Mouse (Mus musculus) C2C12 (cell line): ENCODE results near the gene Pappa2.

Source experiments
- CEBPB ChIP-seq: IDR thresholded peaks from one replicate; pipeline ENCODE4 v1.6.1; 2011; ENCODE audit warnings: low read depth, mild to moderate bottlenecking, control low read depth, moderate library complexity
- CTCF ChIP-seq: IDR thresholded peaks from one replicate; pipeline ENCODE4 v1.5.1; 2011; ENCODE audit not compliant: control insufficient read depth, insufficient read depth, insufficient read length
- FOSL1 ChIP-seq: IDR thresholded peaks from one replicate; pipeline ENCODE4 v1.8.0; 2011; ENCODE audit warnings: mild to moderate bottlenecking, low read length; ENCODE audit not compliant: poor library complexity, insufficient read depth, severe bottlenecking
- MAX ChIP-seq: IDR thresholded peaks from one replicate; pipeline ENCODE4 v1.6.1; 2011; ENCODE audit warnings: mild to moderate bottlenecking, control low read depth
- MYOD1 ChIP-seq: IDR thresholded peaks from one replicate; pipeline ENCODE4 v1.6.1; 2011; ENCODE audit warnings: low read depth; ENCODE audit not compliant: control insufficient read depth, insufficient read length
- MYOG ChIP-seq: IDR thresholded peaks from one replicate; pipeline ENCODE4 v1.6.1; 2011; ENCODE audit not compliant: control insufficient read depth, insufficient read length; ENCODE audit errors: extremely low read depth
- USF1 ChIP-seq: IDR thresholded peaks from one replicate; pipeline ENCODE4 v1.6.1; 2011; ENCODE audit warnings: low read depth, mild to moderate bottlenecking, control low read depth, moderate library complexity

- TF ChIP-seq CTCF, result no peak
- TF ChIP-seq MYOG, result no peak
- TF ChIP-seq MAX, result no peak
- no peak for TF ChIP-seq FOSL1
- no peak for TF ChIP-seq CEBPB
- TF ChIP-seq MYOD1, result no peak
- TF ChIP-seq USF1, result no peak
Observed at GRCm38 (mm10) chr1:158770756-158771155, 209.5 kb downstream of the Pappa2 start.
